In the genomic region with DNA sequence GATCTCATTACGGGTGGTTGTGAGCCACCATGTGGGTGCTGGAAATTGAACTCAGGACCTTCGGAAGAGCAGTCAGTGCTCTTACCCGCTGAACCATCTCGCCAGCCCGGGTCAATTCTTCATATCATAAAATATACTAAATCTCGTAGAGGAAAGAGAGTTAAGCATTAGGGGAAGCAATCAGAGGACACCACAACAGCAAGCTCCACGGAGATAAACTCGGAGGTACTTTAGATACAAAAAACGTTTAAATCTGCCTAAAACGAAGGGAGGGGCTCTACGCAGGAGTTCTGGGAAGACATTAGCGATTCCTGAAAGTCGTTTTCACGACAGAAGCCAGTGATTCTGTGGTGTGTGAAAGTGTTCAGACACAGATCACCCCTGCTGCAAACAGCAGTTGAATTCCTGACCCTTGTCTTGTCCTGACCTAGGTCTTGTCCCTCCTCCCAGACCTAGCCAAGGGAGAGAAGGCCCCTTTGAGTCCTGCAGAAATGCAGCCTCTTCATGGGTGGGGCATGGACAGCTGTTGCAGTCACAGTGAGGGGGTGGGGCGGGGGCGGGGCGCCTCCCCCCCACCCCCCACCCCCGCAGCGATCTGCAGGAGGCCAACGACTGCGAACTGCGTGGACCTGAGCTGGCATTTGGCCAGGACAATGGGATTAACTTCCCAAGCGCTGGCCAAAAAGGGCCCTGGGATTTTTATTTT, we compare ENCODE assay signal across 8 mouse cellular contexts. TPM values are rescaled to one million over a fixed set of nuclear protein-coding genes. Genes with fewer than 3 reads are reported as not detected.
A peak's percentile ranks its signal among the peaks of the same experiment; 100 is the strongest.
DNase-seq lines count a peak whose midpoint lies in the region; ATAC-seq and TF ChIP-seq lines count a peak whose summit lies in the region.
"Had no signal": no experiment of that assay in that cellular context is flagged by ENCODE, and none has a peak within 500 bp of the region (broad histone marks: within the 10 kb centered on the region; RNA-seq: fewer than 3 reads in every experiment).

No protein-coding gene starts in this region.

- peak overlapping the region; percentile 28; the same call in 1 of the 2 replicates for H3K4me2 ChIP-seq in forebrain, embryonic 16.5 days (ENCODE audit: low read length)
- peak overlapping the region; percentile 12; the same call in 1 of the 2 replicates for H3K4me2 ChIP-seq in stomach, postnatal 0 days (replicated peaks; ENCODE audit: low read depth)

- H3K9ac ChIP-seq in forebrain, embryonic 16.5 days (replicated peaks; ENCODE audit: low read depth, low read length): no peak overlapping the region
- H3K9ac ChIP-seq in stomach, postnatal 0 days (ENCODE audit: low read length): no peak overlapping the region

- peak; percentile 43 for DNase-seq in retina, postnatal 1 day
- no peak for DNase-seq in retina, embryonic 14.5 days (ENCODE audit: low spot score)
- DNase-seq in kidney, postnatal 25 days: peak; percentile 61 to 72
- DNase-seq in stomach, postnatal 0 days (ENCODE audit: low spot score): no peak
- no peak for DNase-seq in embryo, embryonic 10 days (ENCODE audit: low spot score)
- DNase-seq in thymus, postnatal 4 days: no peak
- DNase-seq: cerebellum, postnatal 36 days had no signal

- no peak for TF ChIP-seq EP300 in stomach, postnatal 0 days (optimal IDR thresholded peaks at IDR 0.05)

- WGBS in forebrain, embryonic 16.5 days: 42% methylated on average over 23 of the region's 23 CpGs
- WGBS in stomach, postnatal 0 days: 43% methylated on average over 21 of the region's 23 CpGs

- TF ChIP-seq CTCF in stomach, postnatal 0 days (IDR thresholded peaks at IDR 0.05; ENCODE audit: low read depth): no peak

- no peaks in the 10 kb centered on the region for H3K36me3 ChIP-seq in forebrain, embryonic 16.5 days (ENCODE audit: control insufficient read depth, insufficient read depth)
- H3K36me3 ChIP-seq in stomach, postnatal 0 days (ENCODE audit: control insufficient read depth, insufficient read depth, low read length): no peaks in the 10 kb centered on the region

- H3K27ac ChIP-seq in forebrain, embryonic 16.5 days (ENCODE audit: low read length): no peak overlapping the region
- no peak overlapping the region for H3K27ac ChIP-seq in stomach, postnatal 0 days (replicated peaks)

- no peak overlapping the region for H3K4me3 ChIP-seq in forebrain, embryonic 16.5 days (replicated peaks; ENCODE audit: low read length)
- H3K4me3 ChIP-seq in stomach, postnatal 0 days (ENCODE audit: low read depth, low read length): no peak overlapping the region

- no peaks in the 10 kb centered on the region for H3K9me3 ChIP-seq in forebrain, embryonic 16.5 days (ENCODE audit: control insufficient read depth, low read length)
- H3K9me3 ChIP-seq in stomach, postnatal 0 days (ENCODE audit: control insufficient read depth, low read length): no peaks in the 10 kb centered on the region

- H3K4me1 ChIP-seq in forebrain, embryonic 16.5 days (replicated peaks; ENCODE audit: control insufficient read depth, insufficient read depth, low read length): peaks cover 12% of the 10 kb centered on the region
- peaks cover 15% of the 10 kb centered on the region for H3K4me1 ChIP-seq in stomach, postnatal 0 days (replicated peaks; ENCODE audit: control insufficient read depth, insufficient read depth)

- ATAC-seq in forebrain, embryonic 16.5 days: no peak
- ATAC-seq in stomach, postnatal 0 days (ENCODE audit: low FRiP score, low TSS enrichment): no peak

- H3K27me3 ChIP-seq in forebrain, embryonic 16.5 days (replicated peaks; ENCODE audit: control insufficient read depth, insufficient read depth, low read length): no peaks in the 10 kb centered on the region
- no peaks in the 10 kb centered on the region for H3K27me3 ChIP-seq in stomach, postnatal 0 days (ENCODE audit: control insufficient read depth, insufficient read depth, low read length)

RNA-seq across cellular contexts. Expression of a gene that starts 11.5 kb away (rescaled TPM):
- 39.6 and 42.8 TPM in 2 replicates for polyA plus RNA-seq in forebrain, embryonic 16.5 days (2015; fragmentation: Nextera tagmentation; extraction: Ambion mirVana)
- 24.0 and 27.0 TPM in 2 replicates for polyA plus RNA-seq in stomach, postnatal 0 days (2015; fragmentation: Nextera tagmentation; extraction: Ambion mirVana)

Comparison
In these comparisons a context has a peak if more than half of its experiments do, and no peak if none do; other contexts are left out.
1. DNase-seq: peak in retina, postnatal 1 day (single experiment) and kidney, postnatal 25 days (2 of 2); none in retina, embryonic 14.5 days (single experiment), stomach, postnatal 0 days (single experiment), embryo, embryonic 10 days (single experiment) and thymus, postnatal 4 days (single experiment).